Mouse (Mus musculus) intestine, embryonic 16.5 days (tissue): Measurements from ENCODE around the gene Igsf8. TPM values are rescaled to one million over a fixed set of nuclear protein-coding genes. Genes with fewer than 3 reads are reported as not detected.

ENCODE experiments used
- ATAC-seq: fragments of 200-750 bp; cut with Nextera tagmentation; 2 replicates; pipeline ENCODE4 v1.8.0; 2017; ENCODE audit warnings: moderate TSS enrichment, moderate library complexity
- H3K27ac ChIP-seq: fragments of 300-500 bp; sonication (generic); 2 replicates; pipeline ENCODE4 v1.5.1; 2014; ENCODE audit warnings: mild to moderate bottlenecking, low read length
- H3K27me3 ChIP-seq: fragments of 300-500 bp; sonication (generic); replicated peaks from 2 replicates; pipeline ENCODE4 v1.6.1; 2014; ENCODE audit warnings: low read length, control low read depth, mixed read lengths; ENCODE audit not compliant: control insufficient read depth, insufficient read depth
- H3K36me3 ChIP-seq: fragments of 300-500 bp; sonication (generic); 2 replicates; pipeline ENCODE4 v1.6.1; 2014; ENCODE audit warnings: low read length, control low read depth; ENCODE audit not compliant: control insufficient read depth, insufficient read depth
- H3K4me1 ChIP-seq: fragments of 300-500 bp; sonication (generic); 2 replicates; pipeline ENCODE4 v1.6.1; 2014; ENCODE audit warnings: low read length, control low read depth, mixed read lengths; ENCODE audit not compliant: control insufficient read depth, insufficient read depth
- H3K4me2 ChIP-seq: fragments of 300-500 bp; sonication (generic); 2 replicates; pipeline ENCODE4 v1.6.1; 2014; ENCODE audit warnings: low read depth, low read length, control low read depth
- H3K4me3 ChIP-seq: fragments of 300-500 bp; sonication (generic); 2 replicates; pipeline ENCODE4 v1.5.1; 2014; ENCODE audit warnings: mild to moderate bottlenecking, low read length
- H3K9ac ChIP-seq: fragments of 300-500 bp; sonication (generic); 2 replicates; pipeline ENCODE4 v1.6.1; 2014; ENCODE audit warnings: low read depth, low read length
- H3K9me3 ChIP-seq: fragments of 300-500 bp; sonication (generic); 2 replicates; pipeline ENCODE4 v1.6.1; 2016; ENCODE audit warnings: low read length, control low read depth; ENCODE audit not compliant: control insufficient read depth
- WGBS: fragments of 180-500 bp; shearing (Covaris S2); extraction: QIAGEN DNeasy Blood & Tissue Kit; methylation state at CpG from one replicate; pipeline ENCODE4 v1.1.7; 2014; 5-methylcytosine and 5-hydroxymethylcytosine counted together
- polyA plus RNA-seq: library from polyadenylated mRNA; unstranded; fragments of >200 nt; fragmentation: Nextera tagmentation; extraction: Ambion mirVana; gene quantifications from 2 replicates; pipeline ENCODE4 v1.2.1, GENCODE M21; 2015

Igsf8 gene
- polyA plus RNA-seq, 1 experiment from 2014 or later = 45.2 TPM

GRCm38 (mm10) chr1:172312768-172313561 is 51.5 kb downstream of the Igsf8 start:
- Histone ChIP-seq H3K4me3 (peak overlapping the region; percentile 79), H3K4me2 (peak overlapping the region; percentile 94), H3K27ac (no peak overlapping the region), H3K4me1 (peaks cover 23% of the 10 kb centered on the region), H3K9ac (peak overlapping the region; percentile 82), H3K36me3 (peaks cover 4% of the 10 kb centered on the region), H3K9me3 (no peaks in the 10 kb centered on the region), H3K27me3 (no peaks in the 10 kb centered on the region)
- 12% methylated on average over 16 of the region's 16 CpGs for WGBS
- ATAC-seq = no peak; the same call in 1 of the 2 replicates

DNA sequence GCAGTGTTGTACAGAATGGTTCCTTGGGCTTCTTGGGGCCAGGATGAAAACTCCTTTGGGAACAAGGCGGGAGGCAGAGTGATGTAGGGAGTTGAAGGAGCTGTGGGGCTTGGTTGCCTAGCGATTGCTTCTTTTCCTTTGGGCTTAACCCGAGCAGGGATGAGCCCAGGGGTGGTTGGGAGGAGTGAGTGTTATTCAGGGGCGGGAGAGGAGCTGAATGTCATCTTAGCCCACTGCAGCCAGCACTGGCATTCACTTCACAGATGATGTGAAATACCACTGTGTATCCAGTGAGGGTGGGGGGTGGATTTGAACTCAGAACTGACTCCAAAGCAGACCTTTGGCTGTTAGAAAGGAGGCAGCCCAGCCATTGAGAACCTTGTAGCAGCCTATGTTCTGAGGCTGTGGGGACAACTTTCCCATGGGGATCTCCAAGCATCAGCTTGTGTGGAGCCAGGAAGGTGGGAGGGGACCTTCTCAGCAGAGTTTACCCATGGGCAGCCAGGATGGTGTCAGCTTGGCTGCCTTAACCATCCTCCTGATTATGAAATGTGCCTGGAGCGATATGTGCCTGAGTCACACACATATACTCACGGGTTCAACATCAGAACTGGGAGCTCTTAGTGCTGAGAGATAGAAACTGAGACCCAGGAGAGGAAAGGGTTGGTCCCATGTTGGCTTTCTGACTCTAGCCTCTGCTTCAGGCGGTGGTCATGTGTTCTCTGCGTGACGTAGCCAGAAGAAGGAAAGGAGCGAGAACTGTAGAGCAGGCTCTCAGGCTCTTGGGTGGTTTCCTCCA is 52.4 kb downstream of the Igsf8 start:
- 76% methylated on average over 10 of the region's 10 CpGs for WGBS
- ATAC-seq = no peak

GRCm38 (mm10) chr1:172314911-172315310 is 53.5 kb downstream of the Igsf8 start:
- no peaks in the 10 kb centered on the region for H3K27me3 ChIP-seq
- H3K36me3 ChIP-seq = peaks cover 9% of the 10 kb centered on the region
- H3K4me1 ChIP-seq = peaks cover 25% of the 10 kb centered on the region
- whole genome bisulfite sequencing = 82% methylated on average over 3 of the region's 3 CpGs
- no peak overlapping the region for H3K9ac ChIP-seq
- H3K27ac ChIP-seq = no peak overlapping the region
- no peak overlapping the region for H3K4me3 ChIP-seq
- ATAC-seq = no peak
- H3K9me3 ChIP-seq = no peaks in the 10 kb centered on the region
- H3K4me2 ChIP-seq = no peak overlapping the region

More for the DNA sequence above, 52.4 kb downstream of the Igsf8 start:
- peaks cover 23% of the 10 kb centered on the region for H3K4me1 ChIP-seq
- peak overlapping the region; percentile 94 for H3K4me2 ChIP-seq
- no peaks in the 10 kb centered on the region for H3K9me3 ChIP-seq
- H3K27me3 ChIP-seq = no peaks in the 10 kb centered on the region
- H3K4me3 ChIP-seq = no peak overlapping the region
- no peak overlapping the region for H3K9ac ChIP-seq
- no peak overlapping the region for H3K27ac ChIP-seq
- H3K36me3 ChIP-seq = peaks cover 9% of the 10 kb centered on the region

DNA sequence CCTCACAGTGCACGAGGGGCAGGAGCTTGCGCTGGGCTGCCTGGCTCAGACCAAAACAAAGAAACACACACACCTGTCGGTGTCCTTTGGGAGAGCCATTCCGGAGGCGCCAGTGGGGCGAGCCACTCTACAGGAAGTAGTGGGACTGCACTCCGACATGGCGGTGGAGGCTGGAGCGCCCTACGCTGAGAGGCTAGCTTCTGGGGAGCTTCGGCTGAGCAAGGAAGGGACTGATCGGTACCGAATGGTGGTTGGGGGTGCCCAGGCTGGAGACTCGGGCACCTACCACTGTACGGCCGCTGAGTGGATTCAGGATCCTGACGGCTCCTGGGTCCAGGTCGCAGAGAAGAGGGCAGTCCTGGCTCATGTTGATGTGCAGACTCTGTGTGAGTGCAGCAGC is 56.0 kb downstream of the Igsf8 start:
- Histone ChIP-seq H3K27ac (no peak overlapping the region), H3K4me1 (peaks cover 17% of the 10 kb centered on the region), H3K4me2 (no peak overlapping the region), H3K36me3 (peaks cover 9% of the 10 kb centered on the region), H3K27me3 (no peaks in the 10 kb centered on the region), H3K4me3 (no peak overlapping the region), H3K9me3 (no peaks in the 10 kb centered on the region), H3K9ac (no peak overlapping the region)
- 72% methylated on average over 18 of the region's 18 CpGs for WGBS
- ATAC-seq = no peak

DNA sequence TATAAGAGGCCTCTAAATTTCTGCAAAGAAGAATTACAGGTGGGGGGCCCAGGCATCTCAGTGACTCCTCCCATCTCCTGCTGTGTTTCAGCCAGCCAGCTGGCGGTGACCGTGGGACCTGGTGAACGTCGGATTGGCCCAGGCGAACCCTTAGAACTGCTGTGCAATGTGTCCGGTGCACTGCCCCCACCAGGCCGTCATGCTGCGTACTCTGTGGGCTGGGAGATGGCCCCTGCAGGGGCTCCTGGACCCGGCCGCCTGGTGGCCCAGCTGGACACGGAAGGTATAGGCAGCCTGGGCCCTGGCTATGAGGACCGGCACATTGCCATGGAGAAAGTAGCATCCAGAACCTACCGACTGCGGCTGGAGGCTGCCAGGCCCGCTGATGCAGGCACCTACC is 56.5 kb downstream of the Igsf8 start:
- no peak for ATAC-seq
- no peak overlapping the region for H3K9ac ChIP-seq
- no peak overlapping the region for H3K4me3 ChIP-seq
- no peaks in the 10 kb centered on the region for H3K27me3 ChIP-seq
- 69% methylated on average over 15 of the region's 15 CpGs for WGBS
- no peak overlapping the region for H3K27ac ChIP-seq
- H3K9me3 ChIP-seq = no peaks in the 10 kb centered on the region
- H3K4me1 ChIP-seq = peaks cover 14% of the 10 kb centered on the region
- H3K36me3 ChIP-seq = peaks cover 9% of the 10 kb centered on the region
- no peak overlapping the region for H3K4me2 ChIP-seq

DNA sequence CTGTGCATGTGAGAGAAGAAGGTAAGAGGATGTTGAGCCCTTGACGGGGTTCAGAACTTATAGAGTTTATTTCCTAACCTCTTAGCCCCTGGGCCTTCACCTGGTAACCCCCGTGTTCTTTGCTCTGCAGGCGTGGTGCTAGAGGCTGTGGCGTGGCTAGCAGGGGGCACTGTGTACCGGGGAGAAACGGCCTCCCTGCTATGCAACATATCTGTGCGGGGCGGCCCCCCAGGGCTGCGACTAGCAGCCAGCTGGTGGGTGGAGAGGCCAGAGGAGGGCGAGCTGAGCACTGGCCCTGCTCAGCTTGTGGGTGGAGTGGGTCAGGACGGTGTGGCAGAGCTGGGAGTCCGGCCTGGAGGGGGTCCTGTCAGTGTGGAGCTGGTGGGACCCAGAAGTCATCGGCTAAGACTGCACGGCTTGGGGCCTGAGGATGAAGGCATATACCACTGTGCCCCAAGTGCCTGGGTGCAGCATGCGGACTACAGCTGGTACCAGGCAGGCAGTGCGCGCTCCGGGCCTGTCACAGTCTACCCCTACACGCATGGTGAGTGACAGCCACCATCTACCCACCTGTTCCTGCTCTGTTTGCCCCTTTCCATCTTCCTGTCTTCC is 57.1 kb downstream of the Igsf8 start:
- no peak overlapping the region for H3K4me3 ChIP-seq
- no peaks in the 10 kb centered on the region for H3K9me3 ChIP-seq
- no peak overlapping the region for H3K27ac ChIP-seq
- peaks cover 8% of the 10 kb centered on the region for H3K4me1 ChIP-seq
- H3K9ac ChIP-seq = no peak overlapping the region
- no peak for ATAC-seq
- H3K4me2 ChIP-seq = no peak overlapping the region
- no peaks in the 10 kb centered on the region for H3K27me3 ChIP-seq
- H3K36me3 ChIP-seq = peaks cover 9% of the 10 kb centered on the region
- 84% methylated on average over 19 of the region's 19 CpGs for WGBS

- Histone ChIP-seq H3K4me2 (no peak overlapping the region), H3K27me3 (no peaks in the 10 kb centered on the region), H3K9ac (no peak overlapping the region), H3K4me3 (no peak overlapping the region), H3K36me3 (peaks cover 9% of the 10 kb centered on the region), H3K9me3 (no peaks in the 10 kb centered on the region), H3K27ac (no peak overlapping the region), H3K4me1 (peaks cover 5% of the 10 kb centered on the region; the same call in 1 of the 2 replicates)
- 80% methylated on average over 7 of the region's 7 CpGs for WGBS
- no peak for ATAC-seq
These were observed 57.9 kb downstream of the Igsf8 start for GRCm38 (mm10) chr1:172319346-172319745.

DNA sequence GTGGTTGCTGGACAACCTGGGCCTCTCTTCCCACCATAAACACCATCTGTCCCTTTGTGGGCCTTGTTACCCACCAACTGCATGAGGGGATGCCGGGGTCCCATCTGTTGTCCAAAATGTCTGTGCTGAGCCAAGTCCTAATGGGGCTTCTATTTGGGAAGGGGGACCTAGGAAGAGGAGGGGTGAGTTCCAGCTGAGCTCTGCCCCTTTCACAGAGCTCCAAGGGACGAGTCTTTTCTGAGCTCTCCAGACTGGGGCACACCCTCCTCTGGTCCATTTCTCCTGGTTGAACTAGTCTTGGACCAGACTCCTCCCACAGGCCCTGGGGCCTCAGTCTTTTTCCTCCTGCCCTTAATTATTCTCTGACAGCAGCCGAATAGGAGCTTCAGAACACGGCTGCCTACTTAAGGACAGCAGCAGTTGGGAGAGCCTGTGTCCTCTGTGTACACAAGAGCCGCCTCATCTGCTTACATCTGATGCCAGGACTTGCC is 58.5 kb downstream of the Igsf8 start:
- Histone ChIP-seq H3K27ac (no peak overlapping the region), H3K4me1 (peaks cover 5% of the 10 kb centered on the region; the same call in 1 of the 2 replicates), H3K9ac (no peak overlapping the region; the same call in 1 of the 2 replicates), H3K27me3 (peaks cover 2% of the 10 kb centered on the region; the same call in 1 of the 2 replicates), H3K4me2 (no peak overlapping the region), H3K9me3 (no peaks in the 10 kb centered on the region), H3K4me3 (no peak overlapping the region), H3K36me3 (peaks cover 9% of the 10 kb centered on the region)
- ATAC-seq = peak; percentile 38; the same call in 1 of the 2 replicates
- 33% methylated on average over 5 of the region's 5 CpGs for WGBS

GRCm38 (mm10) chr1:172322725-172323124 is 61.3 kb downstream of the Igsf8 start:
- 66% methylated on average over 13 of the region's 13 CpGs for WGBS
- H3K4me3 ChIP-seq = no peak overlapping the region
- H3K4me1 ChIP-seq = peaks cover 13% of the 10 kb centered on the region
- H3K27ac ChIP-seq = no peak overlapping the region
- H3K27me3 ChIP-seq = peaks cover 26% of the 10 kb centered on the region
- peaks cover 6% of the 10 kb centered on the region; the same call in 1 of the 2 replicates for H3K36me3 ChIP-seq
- peaks cover 3% of the 10 kb centered on the region; the same call in 1 of the 2 replicates for H3K9me3 ChIP-seq
- H3K4me2 ChIP-seq = no peak overlapping the region
- ATAC-seq = no peak
- H3K9ac ChIP-seq = no peak overlapping the region
